Mouse (Mus musculus) adrenal gland, adult 8-10 months (tissue): ENCODE data around the gene Arhgef39. TPM values are rescaled to one million over a fixed set of nuclear protein-coding genes. Genes with fewer than 3 reads are reported as not detected.
"Not testable (repeated sequence)": the region's sequence is repeated elsewhere in the genome, so short reads cannot be mapped to it uniquely, and the experiment has no call there.

Experiments used
- DNase-seq: peaks from one replicate; pipeline ENCODE4 v3.0.0; 2022
- total RNA-seq, 4 experiments: library from RNA; stranded (reverse); gene quantifications; 2 replicates each; pipeline ENCODE4 v1.2.4; 2022

Gene Arhgef39
- total RNA-seq, 4 experiments from 2014 or later = 0.73 to 2.0 (median 1.2) TPM

DNA sequence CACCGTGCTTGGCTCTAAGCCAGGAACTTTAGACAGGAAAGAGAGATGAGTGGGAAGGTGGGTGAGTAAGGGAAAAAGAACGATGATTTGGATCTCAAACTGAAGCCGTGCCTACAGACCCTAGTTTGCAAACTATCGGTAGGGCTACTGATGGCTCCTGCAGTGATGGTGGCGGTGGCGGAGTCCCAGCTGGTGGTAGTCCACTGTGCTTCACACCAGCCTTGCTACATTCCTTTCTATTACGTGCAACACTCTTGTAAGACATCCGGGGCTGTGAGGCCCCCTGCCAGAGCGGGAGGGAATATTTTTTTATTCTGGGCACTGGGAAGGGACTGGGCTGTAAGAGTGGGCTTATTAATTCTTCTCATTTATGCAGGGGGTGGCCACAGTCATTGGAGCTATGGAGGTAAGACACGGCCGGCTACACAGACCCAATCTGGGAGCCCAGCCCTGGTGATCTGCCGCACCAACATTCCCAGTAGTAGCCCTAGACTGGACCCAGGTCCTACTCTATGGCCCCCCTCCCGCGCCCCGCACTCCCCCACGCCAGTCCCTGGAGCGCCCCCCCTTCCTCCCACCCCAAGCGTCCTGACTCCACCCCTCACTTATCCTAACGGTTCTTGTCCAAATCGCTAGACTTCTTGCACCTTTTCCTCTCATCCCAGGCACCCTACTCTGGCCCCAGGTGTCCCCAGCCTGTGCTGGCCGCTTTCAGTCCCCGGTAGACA, 8.6 kb upstream of the Arhgef39 start:
- no peak for DNase-seq

DNA sequence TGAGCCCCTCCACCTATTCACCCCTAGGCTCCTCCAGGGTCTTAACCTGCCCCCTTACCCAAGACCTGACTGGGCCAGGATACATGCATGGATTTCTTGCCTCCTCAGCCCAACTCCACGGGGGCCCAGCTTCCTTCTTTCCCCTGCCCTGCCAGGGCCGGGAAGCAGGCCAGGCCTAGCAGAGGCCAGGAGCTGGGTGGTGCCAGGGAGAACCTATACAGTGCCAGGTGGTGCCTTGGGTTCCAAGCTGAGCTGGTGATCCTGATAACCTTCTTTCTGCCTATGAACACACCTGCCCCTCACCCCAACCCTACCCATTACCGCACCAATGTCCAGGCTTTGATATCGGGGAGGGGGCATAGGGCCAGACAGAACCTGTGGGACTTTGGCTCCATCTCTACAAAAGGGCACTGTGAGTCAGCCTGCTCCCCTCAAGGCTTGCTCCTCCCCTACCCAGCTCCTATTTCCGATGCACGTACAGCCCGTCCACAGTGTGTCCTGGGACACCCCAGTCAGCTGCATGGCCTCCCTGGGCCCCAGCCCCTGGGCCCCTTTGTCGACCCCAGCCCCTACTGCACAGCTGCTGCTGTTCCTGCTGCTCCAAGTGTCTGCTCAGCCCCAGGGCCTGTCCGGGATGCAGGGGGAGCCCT, 7.2 kb upstream of the Arhgef39 start, which contains the start of gene Car9:
Gene Car9 (plus strand): TSS at position 431 of the 650 bp plus-strand sequence.
- no peak for DNase-seq

DNA sequence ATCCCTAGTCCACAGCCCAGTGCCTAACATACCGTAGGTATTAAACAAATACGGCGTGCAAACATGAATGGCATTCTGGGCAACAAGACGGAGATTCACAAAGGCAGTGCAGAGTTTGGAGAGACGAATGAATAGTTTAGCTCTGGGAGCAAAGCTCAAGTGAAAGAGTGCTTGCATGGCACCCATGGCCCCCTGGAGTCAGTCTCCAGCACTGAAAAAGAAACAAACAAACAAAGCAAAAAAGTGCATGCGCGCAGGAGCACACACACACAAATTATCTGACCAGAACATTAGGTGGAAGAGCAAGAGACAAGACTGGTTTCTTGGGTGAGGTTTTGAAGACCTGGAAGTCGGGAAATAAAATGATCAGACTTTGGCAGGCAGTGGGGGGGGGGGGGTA, 6.6 kb upstream of the Arhgef39 start:
- no peak for DNase-seq

DNA sequence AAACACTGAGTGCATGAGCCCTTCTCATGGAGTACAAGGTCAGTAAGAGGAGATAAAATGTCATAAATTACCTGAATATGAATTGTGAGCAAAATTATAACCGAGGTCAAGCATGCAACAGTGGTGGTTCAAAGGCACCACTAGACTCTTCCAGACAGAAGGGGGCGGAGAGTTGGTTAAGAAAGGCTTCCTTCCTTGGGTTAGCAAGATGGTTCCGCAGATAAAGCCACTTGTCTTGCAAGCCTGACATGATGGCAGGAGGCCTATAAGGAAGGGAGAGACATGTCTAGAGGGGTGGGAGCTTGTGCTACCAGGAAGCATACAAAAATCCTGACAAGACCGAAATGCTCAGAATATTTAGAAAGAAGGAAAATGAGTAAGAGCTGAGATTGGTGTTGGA, 4.8 kb upstream of the Arhgef39 start:
- DNase-seq = no peak

- no peak for DNase-seq
Measured at GRCm38 (mm10) chr4:43503506-43503905, 4.0 kb upstream of the Arhgef39 start.

DNA sequence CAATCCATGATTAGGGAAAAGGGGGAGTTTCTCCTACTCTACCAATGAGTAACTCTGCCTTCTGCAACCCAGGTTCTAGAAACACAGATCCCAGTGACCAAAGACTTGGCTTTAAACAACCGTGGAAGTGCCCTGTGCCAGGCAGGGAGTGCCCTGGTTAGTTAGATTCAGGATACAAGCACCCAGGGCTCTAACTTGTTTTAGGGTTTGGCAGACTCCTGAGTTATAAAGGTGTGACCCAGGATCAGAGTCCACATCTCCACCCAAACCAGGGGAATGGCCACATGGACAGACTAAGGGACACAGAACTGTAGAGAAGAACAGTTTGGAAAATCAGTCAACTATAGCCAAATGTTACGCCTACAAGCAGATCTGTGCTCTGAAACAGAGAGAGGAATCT, 3.5 kb upstream of the Arhgef39 start:
- DNase-seq = no peak

- no peak for DNase-seq
Measured at GRCm38 (mm10) chr4:43498983-43499382, 512 bp downstream of the Arhgef39 start.

- DNase-seq = no peak
Measured at GRCm38 (mm10) chr4:43497946-43498345, 1.5 kb downstream of the Arhgef39 start.

GRCm38 (mm10) chr4:43497405-43497804, 2.1 kb downstream of the Arhgef39 start:
- DNase-seq = no peak

DNA sequence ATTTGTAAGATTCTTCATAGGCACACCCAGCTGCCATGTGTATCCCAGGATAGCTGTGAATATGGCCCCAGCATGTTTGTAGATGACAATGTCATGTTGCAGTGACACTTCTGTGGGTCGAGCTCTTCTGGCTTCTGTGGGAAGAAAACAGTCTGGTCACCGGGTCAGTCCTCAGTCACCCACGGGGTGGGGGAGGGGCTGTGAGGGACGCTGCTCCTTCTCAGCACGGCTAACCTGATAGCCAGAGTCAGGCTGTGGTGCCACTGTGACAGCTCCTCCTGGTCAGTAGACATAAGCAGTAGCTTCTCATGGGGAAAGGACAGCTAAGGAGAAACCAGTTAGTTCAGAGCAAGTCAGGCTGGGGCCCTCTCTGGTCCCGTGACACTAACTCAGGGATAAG, 2.9 kb downstream of the Arhgef39 start:
- DNase-seq = no peak

DNA sequence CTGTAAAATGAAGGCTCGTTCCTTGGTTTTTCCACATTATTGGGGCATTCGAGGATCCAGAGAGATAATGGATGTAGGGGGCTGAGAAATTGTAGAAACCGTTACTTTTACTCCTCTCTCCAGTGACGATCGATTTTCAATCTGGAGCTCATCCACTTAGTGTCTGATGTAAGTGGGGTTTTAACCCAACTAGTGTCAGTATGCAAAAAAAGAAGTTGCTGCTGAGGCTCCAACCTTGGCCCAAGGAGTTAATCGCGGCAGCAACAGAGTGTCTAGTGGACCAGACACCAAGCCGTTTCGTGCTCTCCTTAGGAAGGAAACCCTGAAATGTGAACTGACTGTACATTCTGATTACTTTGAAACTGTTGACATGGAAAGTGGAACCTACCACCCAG, 5.7 kb downstream of the Arhgef39 start:
- DNase-seq = no peak

DNA sequence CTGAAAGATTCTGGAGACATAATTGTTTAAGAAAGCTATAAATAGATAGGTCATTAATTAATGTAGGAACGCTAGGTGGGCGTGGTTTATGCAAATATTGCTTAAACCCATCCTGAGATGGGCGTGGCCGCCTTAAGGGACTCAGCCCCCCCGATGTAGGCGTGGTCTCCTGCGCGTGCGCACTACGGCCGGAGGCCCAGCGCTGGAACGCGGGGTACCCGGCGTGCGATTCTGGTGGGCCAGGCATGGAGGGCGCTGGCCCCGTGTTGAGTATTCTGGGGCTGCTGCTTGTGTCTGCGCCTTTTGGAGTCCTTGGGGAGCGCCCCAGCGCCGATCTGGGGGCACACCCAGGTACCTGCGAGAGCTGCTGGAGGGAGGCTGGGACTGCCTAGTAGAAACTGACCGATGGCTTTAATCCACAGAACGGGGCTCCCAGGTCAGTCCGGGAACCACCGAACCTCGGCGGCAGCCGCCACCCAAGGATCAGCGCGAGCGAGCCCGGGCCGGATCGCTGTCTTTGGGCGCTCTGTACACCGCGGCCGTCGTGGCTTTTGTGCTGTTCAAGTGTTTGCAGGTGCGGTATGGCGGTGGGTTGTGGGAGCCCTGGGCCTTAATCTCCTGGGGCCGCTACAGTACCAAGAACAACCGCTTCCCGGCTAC, 6.2 kb downstream of the Arhgef39 start:
- DNase-seq = peak; percentile 93

- DNase-seq = peak; percentile 97
Measured at GRCm38 (mm10) chr4:43492821-43493185, 6.7 kb downstream of the Arhgef39 start, which contains the start of gene Ccdc107. TSS of gene Ccdc107 (plus strand) at chr4:43492900.

GRCm38 (mm10) chr4:43492101-43492820, 7.2 kb downstream of the Arhgef39 start:
- DNase-seq = no peak

- no peak for DNase-seq
Measured at GRCm38 (mm10) chr4:43490801-43491200, 8.7 kb downstream of the Arhgef39 start.

- no peak for DNase-seq
Measured at GRCm38 (mm10) chr4:43489611-43490010, 9.9 kb downstream of the Arhgef39 start.

DNA sequence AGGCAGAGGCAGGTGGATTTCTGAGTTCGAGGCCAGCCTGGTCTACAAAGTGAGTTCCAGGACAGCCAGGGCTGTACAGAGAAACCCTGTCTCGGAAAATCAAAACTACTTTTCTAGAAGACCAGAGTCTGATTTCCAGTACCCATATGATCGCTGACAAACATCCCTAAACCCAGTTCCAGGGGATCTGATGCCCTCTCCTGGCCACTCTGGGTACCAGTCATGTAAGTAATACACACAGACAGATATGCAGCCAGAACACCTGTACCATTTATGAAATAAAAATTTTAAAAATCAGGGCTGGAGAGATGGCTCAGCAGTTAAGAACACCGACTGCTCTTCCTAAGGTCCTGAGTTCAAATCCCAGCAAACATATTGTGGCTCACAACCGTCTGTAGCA, 13.8 kb downstream of the Arhgef39 start:
- not testable (repeated sequence) for DNase-seq

- DNase-seq = no peak
Measured at GRCm38 (mm10) chr4:43483535-43484091, 15.9 kb downstream of the Arhgef39 start, which contains the start of gene Sit1. TSS of gene Sit1 (minus strand) at chr4:43483734.

DNA sequence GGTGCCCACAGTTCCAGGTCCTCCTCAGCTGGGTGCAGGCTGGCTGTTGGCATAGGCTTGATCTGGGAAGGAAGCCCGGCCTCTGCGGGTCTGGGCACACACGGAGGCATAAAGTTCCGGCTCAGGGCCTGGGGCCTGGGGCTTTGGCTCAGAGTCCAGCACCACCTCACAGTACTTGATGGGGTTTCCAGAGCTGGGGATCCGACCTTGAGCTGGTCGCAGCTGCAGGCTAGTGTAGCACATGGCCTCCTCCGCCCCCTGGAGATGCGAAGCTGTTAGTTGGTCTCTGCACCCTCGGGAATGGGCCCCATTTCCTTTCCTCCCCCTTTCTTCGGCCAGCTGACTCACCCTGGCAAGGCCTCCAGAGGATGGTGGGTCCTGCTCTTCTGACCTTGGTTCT, 16.9 kb downstream of the Arhgef39 start:
- no peak for DNase-seq

- no peak for DNase-seq
Measured at GRCm38 (mm10) chr4:43481894-43482456, 17.5 kb downstream of the Arhgef39 start.

- DNase-seq = no peak
Measured at GRCm38 (mm10) chr4:43480985-43481384, 18.5 kb downstream of the Arhgef39 start.
